Mouse (Mus musculus): ENCODE measurements at regions not wholly inside any gene's neighbourhood (a gene's known extent, or its start where the extent isn't known, plus 50 kb on each side); places are given as distances from the start of the nearest gene placed in this dataset.

- CTCF ChIA-PET: no interaction called here
These were observed 51.1 kb upstream of the Ednrb start for GRCm38 (mm10) chr14:103895261-103895660.

More at GRCm38 (mm10) chr14:103895261-103895660, 51.1 kb upstream of the Ednrb start:
- H3K27me3 ChIP-seq: peaks cover 4% of the 10 kb centered on the region
- ATAC-seq (no peak), DNase-seq (ENCODE audit: low read depth, low spot score) (no peak)
- POLR2A ChIA-PET: no interaction called here
- no peak for TF ChIP-seq CTCF (IDR thresholded peaks at IDR 0.05)
- in situ Hi-C loops (cut with MboI; ENCODE audit: low pct_unique_long_range_greater_than_20kb): no loop called here
